Mouse (Mus musculus): ENCODE data around the gene Nova2.

Nova2 gene

DNA sequence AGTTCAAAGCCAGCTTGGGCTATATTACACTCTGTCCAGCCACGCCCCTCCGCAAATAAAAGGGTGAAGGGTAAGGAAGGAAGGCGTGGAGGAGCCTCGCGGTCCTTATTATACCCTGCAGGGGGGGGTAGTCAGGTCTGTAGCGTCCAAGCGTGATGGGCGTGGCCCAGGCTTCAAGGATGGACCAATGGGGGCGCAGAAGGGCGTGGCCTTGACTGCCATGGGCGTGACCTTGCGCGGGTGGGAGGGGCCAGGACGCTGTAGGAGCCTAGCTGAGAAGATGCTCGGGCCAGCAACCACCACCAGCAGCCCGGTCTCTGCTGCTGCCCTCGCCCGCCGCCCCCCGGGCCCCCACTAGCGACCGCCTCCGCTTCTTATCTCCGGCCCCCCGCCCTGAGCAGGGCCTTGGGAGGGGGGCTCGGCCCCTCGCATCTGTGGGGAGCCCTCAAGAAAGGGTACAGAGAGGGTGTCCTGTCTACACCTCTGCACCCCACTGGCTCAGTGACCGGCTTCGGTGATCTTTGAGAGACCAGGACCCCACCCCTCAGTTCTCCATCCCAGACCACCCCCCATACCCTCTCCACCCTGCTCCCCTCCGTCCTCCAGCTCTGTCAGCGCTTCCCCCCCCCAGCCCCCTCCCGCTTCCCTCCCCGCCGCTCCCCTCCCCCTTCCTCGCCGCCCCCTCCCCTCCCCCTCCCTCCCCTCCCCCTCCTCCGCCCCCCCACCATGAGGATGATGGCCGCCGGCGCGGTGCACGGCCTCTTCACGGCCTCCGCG, at the start of gene Nova2:
Gene Nova2, plus strand, starts transcription at position 727 of the 777 bp plus-strand sequence.
- peak; percentile 97 to 98 for DNase-seq

DNA sequence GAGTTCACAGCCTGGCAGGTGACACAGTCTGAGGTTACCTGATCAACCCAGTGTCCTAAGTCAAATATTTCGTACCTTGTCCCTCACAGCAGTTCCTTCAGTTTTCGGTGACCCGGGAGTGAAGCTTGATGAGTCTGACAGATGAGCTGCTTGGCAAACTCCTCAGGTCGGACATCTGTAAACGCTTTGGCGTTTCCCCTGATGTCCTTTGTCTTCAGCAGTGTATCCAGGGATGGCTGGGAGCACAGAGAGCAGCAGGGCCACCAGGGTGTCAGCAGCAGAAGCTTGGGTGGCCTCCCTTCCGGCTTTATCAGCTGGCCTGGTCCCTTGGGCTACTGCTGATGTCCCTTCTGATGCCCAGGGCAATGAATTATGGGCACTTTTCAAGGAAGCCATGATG, 47.0 kb upstream of the Nova2 start:
- no peak for DNase-seq

- DNase-seq: no peak
Observed at GRCm38 (mm10) chr7:18883991-18884744, 41.5 kb upstream of the Nova2 start.

GRCm38 (mm10) chr7:18884745-18885422, 40.8 kb upstream of the Nova2 start:
- DNase-seq: no peak

DNA sequence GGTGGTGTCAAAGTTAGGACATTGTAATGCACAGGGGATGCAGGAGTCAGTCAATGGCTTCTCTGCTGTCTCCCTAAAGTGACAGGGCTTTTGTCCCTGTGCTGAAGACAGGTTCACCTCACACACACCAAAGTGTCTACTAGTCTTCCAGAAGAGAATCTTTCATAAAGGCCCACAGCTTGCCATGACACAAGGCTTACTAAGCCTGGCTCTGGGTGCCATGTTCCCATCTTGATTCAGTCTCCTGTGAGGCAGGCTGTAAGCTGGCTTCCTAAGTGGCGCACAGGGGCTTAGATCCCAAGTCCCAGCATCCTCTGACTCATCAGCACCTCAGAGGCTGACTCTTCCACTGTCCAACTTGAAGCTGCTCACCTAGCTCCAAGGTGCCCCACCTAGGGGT, 38.7 kb upstream of the Nova2 start:
- no peak for DNase-seq

DNA sequence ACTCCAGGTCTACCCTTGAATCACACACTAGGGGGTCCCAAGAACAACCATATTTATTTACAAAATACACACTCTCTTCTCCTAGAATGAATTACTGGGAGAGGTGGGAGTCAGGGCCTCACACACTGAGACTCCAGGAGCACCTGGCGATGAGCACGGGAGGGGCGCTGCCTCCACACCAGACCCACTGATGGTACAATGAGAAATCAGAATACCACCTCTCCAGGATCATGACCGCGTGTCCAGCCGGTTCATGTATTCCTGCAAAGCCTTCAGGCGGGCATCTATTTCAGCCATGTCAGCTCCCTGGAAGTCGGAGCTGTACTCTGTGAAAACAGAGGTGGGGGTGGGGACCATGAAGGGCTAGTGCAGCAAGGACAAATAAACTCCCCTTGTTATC, 34.8 kb upstream of the Nova2 start:
- DNase-seq: no peak

GRCm38 (mm10) chr7:18891872-18892599, 33.7 kb upstream of the Nova2 start:
- DNase-seq: peak; percentile 89 to 91

DNA sequence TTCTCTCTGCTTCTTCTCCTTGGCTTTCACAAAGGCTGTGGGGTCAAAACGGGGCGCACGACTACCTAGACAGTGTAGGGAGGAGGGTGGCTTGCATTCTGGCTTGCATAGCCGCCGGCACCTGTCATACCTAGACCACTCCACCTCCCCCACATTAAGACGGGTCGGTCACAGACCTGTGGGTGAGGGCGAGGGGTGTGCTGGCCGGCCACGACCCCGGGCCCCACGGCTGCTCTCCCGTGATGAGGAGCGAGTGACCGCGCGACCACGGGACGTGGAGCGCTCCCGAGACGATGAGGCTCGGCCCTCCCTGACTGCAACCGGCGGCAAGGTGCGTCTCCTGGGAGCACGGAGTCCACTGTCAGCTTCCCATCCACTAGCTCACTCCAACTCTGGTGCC, 32.7 kb upstream of the Nova2 start:
- DNase-seq: peak in 1 of 2 experiments; percentile 14

GRCm38 (mm10) chr7:18893651-18894430, 31.8 kb upstream of the Nova2 start:
- peak; percentile 75 to 84 for DNase-seq

- DNase-seq: peak; percentile 53 to 55
Observed at GRCm38 (mm10) chr7:18896536-18896935, 29.2 kb upstream of the Nova2 start.

- no peak for DNase-seq
Observed at GRCm38 (mm10) chr7:18900513-18900912, 25.2 kb upstream of the Nova2 start.

DNA sequence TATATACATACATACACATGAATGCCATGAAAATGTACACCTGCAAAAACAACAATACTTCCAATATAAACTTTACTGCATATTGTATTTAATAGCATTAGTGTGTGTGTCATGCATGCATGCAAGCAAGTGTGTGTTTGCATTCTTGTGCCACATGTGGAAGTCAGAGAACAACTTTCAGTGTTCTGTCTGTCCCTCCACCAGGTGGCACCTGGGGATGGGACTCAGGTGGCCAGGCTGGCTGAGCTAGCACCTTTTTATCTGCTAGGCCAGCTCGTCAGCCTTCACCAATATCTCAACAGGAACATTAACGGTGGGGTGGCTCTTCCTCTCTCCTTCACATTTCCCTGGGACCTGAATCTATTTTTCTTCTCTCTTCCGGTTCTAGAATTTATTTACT, 23.2 kb upstream of the Nova2 start:
- no peak for DNase-seq

DNA sequence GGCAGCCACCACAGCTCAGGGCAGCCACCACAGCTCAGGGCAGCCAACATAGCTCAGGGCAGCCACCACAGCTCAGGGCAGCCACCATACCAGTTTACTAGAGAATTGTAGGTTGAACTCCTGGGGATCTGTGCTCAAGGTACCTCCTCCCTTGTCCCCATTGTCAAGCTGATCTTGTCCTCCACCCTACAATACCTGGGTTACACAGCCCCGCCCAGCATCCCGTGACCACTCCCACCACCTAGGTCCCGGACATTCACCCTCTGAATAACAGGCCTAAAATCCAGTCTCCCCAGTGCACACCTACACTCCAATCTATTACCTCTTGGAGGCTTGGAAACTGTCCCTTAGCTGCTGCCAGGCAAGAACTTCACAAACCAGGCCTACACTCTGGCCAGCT, 20.7 kb upstream of the Nova2 start:
- no peak for DNase-seq

DNA sequence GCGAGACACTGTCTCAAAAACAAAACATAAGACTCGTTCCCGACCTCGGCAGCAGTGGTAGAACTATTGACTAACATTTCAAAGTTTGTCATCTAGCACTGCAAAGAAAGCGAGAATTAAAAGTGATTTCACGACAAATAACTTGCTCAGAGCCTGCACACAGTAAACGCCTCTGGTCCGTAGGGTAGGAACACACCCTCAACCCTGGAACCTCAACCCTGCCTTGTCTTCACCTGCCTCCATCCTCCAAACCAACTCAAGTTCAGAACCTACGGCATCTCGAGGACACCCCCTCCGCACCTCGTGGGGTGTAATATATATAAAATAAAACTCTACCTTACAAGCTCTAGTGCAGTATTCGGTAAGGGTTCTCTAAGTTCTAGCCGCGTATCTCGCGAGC, 15.9 kb upstream of the Nova2 start:
- DNase-seq: no peak

GRCm38 (mm10) chr7:18910241-18910831, 15.4 kb upstream of the Nova2 start, which contains the start of gene Ccdc61:
TSS of gene Ccdc61 (minus strand) at chr7:18910415.
- DNase-seq: peak; percentile 93 to 97

GRCm38 (mm10) chr7:18916254-18916653, 9.4 kb upstream of the Nova2 start:
- DNase-seq: no peak

- no peak for DNase-seq
Observed at GRCm38 (mm10) chr7:18917931-18918330, 7.8 kb upstream of the Nova2 start.

GRCm38 (mm10) chr7:18921069-18921468, 4.6 kb upstream of the Nova2 start:
- peak; percentile 72 to 80 for DNase-seq

GRCm38 (mm10) chr7:18922807-18923206, 2.9 kb upstream of the Nova2 start:
- DNase-seq: no peak

GRCm38 (mm10) chr7:18923267-18923666, 2.4 kb upstream of the Nova2 start:
- no peak for DNase-seq

GRCm38 (mm10) chr7:18923711-18924191, 1.9 kb upstream of the Nova2 start:
- no peak for DNase-seq
